8 mouse cellular contexts compared by ENCODE assay signal in genomic region chr9:21321513-21321835, GRCm38 (mm10). TPM values are rescaled to one million over a fixed set of nuclear protein-coding genes. Genes with fewer than 3 reads are reported as not detected.
DNase-seq lines count a peak whose midpoint lies in the region; ATAC-seq and TF ChIP-seq lines count a peak whose summit lies in the region.

No protein-coding gene starts in this region.

- peak overlapping the region; percentile 92 for H3K4me2 ChIP-seq in forebrain, postnatal 0 days (ENCODE audit: low read depth)
- H3K4me2 ChIP-seq in intestine, embryonic 16.5 days (ENCODE audit: low read depth, low read length) = peak overlapping the region; percentile 84
- H3K4me2 ChIP-seq in liver, postnatal 0 days (ENCODE audit: low read depth, low read length) = peak overlapping the region; percentile 76
- peak overlapping the region; percentile 79 for H3K4me2 ChIP-seq in neural tube, embryonic 14.5 days (ENCODE audit: low read depth, low read length)

- no peaks in the 10 kb centered on the region for H3K27me3 ChIP-seq in forebrain, postnatal 0 days (ENCODE audit: insufficient read depth, low read length)
- no peaks in the 10 kb centered on the region for H3K27me3 ChIP-seq in intestine, embryonic 16.5 days (replicated peaks; ENCODE audit: control insufficient read depth, insufficient read depth, low read length)
- no peaks in the 10 kb centered on the region for H3K27me3 ChIP-seq in liver, postnatal 0 days (ENCODE audit: insufficient read depth, low read length)
- H3K27me3 ChIP-seq in neural tube, embryonic 14.5 days (ENCODE audit: control insufficient read depth, insufficient read depth, low read length) = no peaks in the 10 kb centered on the region

- DNase-seq in gastrocnemius, postnatal 25 days = peak; percentile 33
- DNase-seq in gastrocnemius, adult 8-10 months (ENCODE audit: low spot score in 2 of 2) = no peak
- peak; percentile 30 for DNase-seq in adrenal gland, postnatal 25 days
- peak; percentile 13 for DNase-seq in forebrain, postnatal 0 days
- DNase-seq in liver, postnatal 0 days = peak; percentile 62

- no peak overlapping the region for H3K27ac ChIP-seq in forebrain, postnatal 0 days (ENCODE audit: low read depth, low read length)
- peak overlapping the region; percentile 48 for H3K27ac ChIP-seq in intestine, embryonic 16.5 days (ENCODE audit: low read length)
- H3K27ac ChIP-seq in liver, postnatal 0 days (ENCODE audit: low read depth) = peak overlapping the region; percentile 73
- no peak overlapping the region for H3K27ac ChIP-seq in neural tube, embryonic 14.5 days (ENCODE audit: low read depth, low read length)

- no peak for TF ChIP-seq EP300 in liver, postnatal 0 days (IDR thresholded peaks at IDR 0.05; ENCODE audit: low read depth)

- H3K9me3 ChIP-seq in forebrain, postnatal 0 days (ENCODE audit: low read length) = no peaks in the 10 kb centered on the region
- H3K9me3 ChIP-seq in intestine, embryonic 16.5 days (ENCODE audit: control insufficient read depth, low read length) = no peaks in the 10 kb centered on the region
- no peaks in the 10 kb centered on the region for H3K9me3 ChIP-seq in liver, postnatal 0 days (ENCODE audit: low read length)
- no peaks in the 10 kb centered on the region for H3K9me3 ChIP-seq in neural tube, embryonic 14.5 days (ENCODE audit: control insufficient read depth, low read length)

- 11% methylated on average over 6 of the region's 6 CpGs for WGBS in forebrain, postnatal 0 days
- WGBS in intestine, embryonic 16.5 days = 9% methylated on average over 6 of the region's 6 CpGs
- 9% methylated on average over 6 of the region's 6 CpGs for WGBS in liver, postnatal 0 days (ENCODE audit: insufficient replicate concordance)
- 22% methylated on average over 6 of the region's 6 CpGs for WGBS in neural tube, embryonic 14.5 days

- no peak for ATAC-seq in forebrain, postnatal 0 days
- peak; percentile 38; the same call in 1 of the 2 replicates for ATAC-seq in intestine, embryonic 16.5 days
- ATAC-seq in liver, postnatal 0 days = peak; percentile 26
- no peak for ATAC-seq in neural tube, embryonic 14.5 days (ENCODE audit: low read depth)
- no peak for ATAC-seq in frontal cortex, adult (ENCODE audit: low TSS enrichment)

- no peaks in the 10 kb centered on the region; the same call in 1 of the 2 replicates for H3K36me3 ChIP-seq in forebrain, postnatal 0 days (ENCODE audit: insufficient read depth)
- no peaks in the 10 kb centered on the region for H3K36me3 ChIP-seq in intestine, embryonic 16.5 days (ENCODE audit: control insufficient read depth, insufficient read depth, low read length)
- no peaks in the 10 kb centered on the region; the same call in 1 of the 2 replicates for H3K36me3 ChIP-seq in liver, postnatal 0 days (replicated peaks; ENCODE audit: insufficient read depth, low read length)
- no peaks in the 10 kb centered on the region for H3K36me3 ChIP-seq in neural tube, embryonic 14.5 days (ENCODE audit: control insufficient read depth, insufficient read depth, low read length)

- peaks cover 6% of the 10 kb centered on the region; the same call in 1 of the 2 replicates for H3K4me1 ChIP-seq in forebrain, postnatal 0 days (ENCODE audit: insufficient read depth)
- H3K4me1 ChIP-seq in intestine, embryonic 16.5 days (ENCODE audit: control insufficient read depth, insufficient read depth, low read length) = peaks cover 13% of the 10 kb centered on the region
- H3K4me1 ChIP-seq in liver, postnatal 0 days (ENCODE audit: insufficient read depth) = peaks cover 22% of the 10 kb centered on the region
- peaks cover 10% of the 10 kb centered on the region for H3K4me1 ChIP-seq in neural tube, embryonic 14.5 days (ENCODE audit: control insufficient read depth, insufficient read depth, low read length)

- peak overlapping the region; percentile 67 for H3K4me3 ChIP-seq in forebrain, postnatal 0 days (ENCODE audit: low read depth, low read length)
- peak overlapping the region; percentile 74 for H3K4me3 ChIP-seq in intestine, embryonic 16.5 days (ENCODE audit: low read length)
- H3K4me3 ChIP-seq in liver, postnatal 0 days (ENCODE audit: low read depth, low read length) = peak overlapping the region; percentile 62
- peak overlapping the region; percentile 69 for H3K4me3 ChIP-seq in neural tube, embryonic 14.5 days (ENCODE audit: low read depth, low read length)

- peak overlapping the region; percentile 75 for H3K9ac ChIP-seq in forebrain, postnatal 0 days
- H3K9ac ChIP-seq in intestine, embryonic 16.5 days (ENCODE audit: low read depth, low read length) = peak overlapping the region; percentile 77
- peak overlapping the region; percentile 68 for H3K9ac ChIP-seq in liver, postnatal 0 days (replicated peaks)
- H3K9ac ChIP-seq in neural tube, embryonic 14.5 days (replicated peaks; ENCODE audit: low read depth, low read length) = peak overlapping the region; percentile 73

- no peak for TF ChIP-seq CTCF in forebrain, postnatal 0 days (IDR thresholded peaks at IDR 0.05; ENCODE audit: low read depth)
- TF ChIP-seq CTCF in liver, postnatal 0 days (IDR thresholded peaks at IDR 0.05; ENCODE audit: low read depth) = no peak

RNA-seq across cellular contexts. Expression of gene Slc44a2, which starts 1.0 kb away (rescaled TPM):
- 100 to 1,000 TPM; 117 to 128 TPM for total RNA-seq in gastrocnemius, postnatal 25 days (2021)
- 100 to 1,000 TPM; 155 to 165 (median 161) TPM for total RNA-seq in gastrocnemius, adult 8-10 months (2022)
- total RNA-seq in adrenal gland, postnatal 25 days (2021) = 31.8 and 46.3 TPM in 2 replicates
- 55.2 and 63.1 TPM in 2 replicates for total RNA-seq in forebrain, postnatal 0 days (2014; rRNA removed)
- polyA plus RNA-seq in forebrain, postnatal 0 days (2015; fragmentation: Nextera tagmentation; extraction: Ambion mirVana) = 40.8 and 48.9 TPM in 2 replicates
- 44.6 and 50.2 TPM in 2 replicates for polyA plus RNA-seq in intestine, embryonic 16.5 days (2015; fragmentation: Nextera tagmentation; extraction: Ambion mirVana)
- polyA plus RNA-seq in liver, postnatal 0 days (2015; fragmentation: Nextera tagmentation; extraction: Ambion mirVana) = 12.8 and 14.4 TPM in 2 replicates
- 67.7 and 75.1 TPM in 2 replicates for polyA plus RNA-seq in neural tube, embryonic 14.5 days (2014; fragmentation: Nextera tagmentation; extraction: Ambion mirVana)

RNA-seq across cellular contexts. Expression of gene Ap1m2, which starts 9.3 kb away (rescaled TPM):
- total RNA-seq in gastrocnemius, postnatal 25 days (2021) = not detected
- total RNA-seq in gastrocnemius, adult 8-10 months (2022) = not detected
- not detected in 2 replicates for total RNA-seq in adrenal gland, postnatal 25 days (2021)
- 2.6 and 4.2 TPM in 2 replicates for total RNA-seq in forebrain, postnatal 0 days (2014; rRNA removed)
- 2.4 and 2.9 TPM in 2 replicates for polyA plus RNA-seq in forebrain, postnatal 0 days (2015; fragmentation: Nextera tagmentation; extraction: Ambion mirVana)
- polyA plus RNA-seq in intestine, embryonic 16.5 days (2015; fragmentation: Nextera tagmentation; extraction: Ambion mirVana) = 158 and 172 TPM in 2 replicates
- 0.32 and 0.54 TPM in 2 replicates for polyA plus RNA-seq in liver, postnatal 0 days (2015; fragmentation: Nextera tagmentation; extraction: Ambion mirVana)
- 1.1 and 2.3 TPM in 2 replicates for polyA plus RNA-seq in neural tube, embryonic 14.5 days (2014; fragmentation: Nextera tagmentation; extraction: Ambion mirVana)

RNA-seq across cellular contexts. Expression of gene Cdkn2d, which starts 30.3 kb away (rescaled TPM):
- 1 to 10 TPM; 7.4 to 9.1 TPM for total RNA-seq in gastrocnemius, postnatal 25 days (2021)
- total RNA-seq in gastrocnemius, adult 8-10 months (2022) = 10 to 100 TPM in 3 of 4 experiments, 1 to 10 TPM in 1; 8.8 to 10.7 (median 10.6) TPM
- 13.5 and 19.9 TPM in 2 replicates for total RNA-seq in adrenal gland, postnatal 25 days (2021)
- 65.1 and 69.4 TPM in 2 replicates for total RNA-seq in forebrain, postnatal 0 days (2014; rRNA removed)
- polyA plus RNA-seq in forebrain, postnatal 0 days (2015; fragmentation: Nextera tagmentation; extraction: Ambion mirVana) = 104 and 118 TPM in 2 replicates
- polyA plus RNA-seq in intestine, embryonic 16.5 days (2015; fragmentation: Nextera tagmentation; extraction: Ambion mirVana) = 40.2 and 42.5 TPM in 2 replicates
- polyA plus RNA-seq in liver, postnatal 0 days (2015; fragmentation: Nextera tagmentation; extraction: Ambion mirVana) = 74.3 and 76.6 TPM in 2 replicates
- 113 and 125 TPM in 2 replicates for polyA plus RNA-seq in neural tube, embryonic 14.5 days (2014; fragmentation: Nextera tagmentation; extraction: Ambion mirVana)

RNA-seq across cellular contexts. Expression of gene Kri1, which starts 33.7 kb away (rescaled TPM):
- total RNA-seq in gastrocnemius, postnatal 25 days (2021) = 1 to 10 TPM; 8.3 to 8.5 TPM
- 10 to 100 TPM in 3 of 4 experiments, 1 to 10 TPM in 1; 8.4 to 13.0 (median 11.4) TPM for total RNA-seq in gastrocnemius, adult 8-10 months (2022)
- 34.7 and 48.1 TPM in 2 replicates for total RNA-seq in adrenal gland, postnatal 25 days (2021)
- 27.6 and 28.1 TPM in 2 replicates for total RNA-seq in forebrain, postnatal 0 days (2014; rRNA removed)
- polyA plus RNA-seq in forebrain, postnatal 0 days (2015; fragmentation: Nextera tagmentation; extraction: Ambion mirVana) = 7.1 and 11.9 TPM in 2 replicates
- 12.3 and 13.2 TPM in 2 replicates for polyA plus RNA-seq in intestine, embryonic 16.5 days (2015; fragmentation: Nextera tagmentation; extraction: Ambion mirVana)
- polyA plus RNA-seq in liver, postnatal 0 days (2015; fragmentation: Nextera tagmentation; extraction: Ambion mirVana) = 4.7 and 5.3 TPM in 2 replicates
- 14.2 and 16.4 TPM in 2 replicates for polyA plus RNA-seq in neural tube, embryonic 14.5 days (2014; fragmentation: Nextera tagmentation; extraction: Ambion mirVana)

RNA-seq across cellular contexts. Expression of gene Ilf3, which starts 46.2 kb away (rescaled TPM):
- 10 to 100 TPM; 17.9 to 19.2 TPM for total RNA-seq in gastrocnemius, postnatal 25 days (2021)
- 10 to 100 TPM; 15.8 to 20.6 (median 18.9) TPM for total RNA-seq in gastrocnemius, adult 8-10 months (2022)
- 68.9 and 69.5 TPM in 2 replicates for total RNA-seq in adrenal gland, postnatal 25 days (2021)
- 114 and 135 TPM in 2 replicates for total RNA-seq in forebrain, postnatal 0 days (2014; rRNA removed)
- 191 and 214 TPM in 2 replicates for polyA plus RNA-seq in forebrain, postnatal 0 days (2015; fragmentation: Nextera tagmentation; extraction: Ambion mirVana)
- 119 and 127 TPM in 2 replicates for polyA plus RNA-seq in intestine, embryonic 16.5 days (2015; fragmentation: Nextera tagmentation; extraction: Ambion mirVana)
- 19.1 and 23.5 TPM in 2 replicates for polyA plus RNA-seq in liver, postnatal 0 days (2015; fragmentation: Nextera tagmentation; extraction: Ambion mirVana)
- polyA plus RNA-seq in neural tube, embryonic 14.5 days (2014; fragmentation: Nextera tagmentation; extraction: Ambion mirVana) = 210 and 222 TPM in 2 replicates

Comparison
In these comparisons a context has a peak if more than half of its experiments do, and no peak if none do; other contexts are left out.
1. DNase-seq: peak in gastrocnemius, postnatal 25 days (single experiment), adrenal gland, postnatal 25 days (single experiment), forebrain, postnatal 0 days (single experiment) and liver, postnatal 0 days (single experiment); none in gastrocnemius, adult 8-10 months (0 of 2).
2. ATAC-seq: peak in intestine, embryonic 16.5 days (single experiment) and liver, postnatal 0 days (single experiment); none in forebrain, postnatal 0 days (single experiment), neural tube, embryonic 14.5 days (single experiment) and frontal cortex, adult (single experiment).
3. H3K27ac ChIP-seq: peak in intestine, embryonic 16.5 days (single experiment) and liver, postnatal 0 days (single experiment); none in forebrain, postnatal 0 days (single experiment) and neural tube, embryonic 14.5 days (single experiment).
4. Peak in every context shown above with its lines, with median percentiles within 50 percentile points of each other: H3K4me2 ChIP-seq, H3K4me3 ChIP-seq and H3K9ac ChIP-seq.